Mouse (Mus musculus) olfactory bulb, adult 2 months (tissue): ENCODE measurements around the gene Mapkapk2.

ENCODE experiments used
- CTCF ChIP-seq: fragments of 200-500 bp; IDR thresholded peaks from 2 replicates; pipeline ENCODE4 v1.5.1; 2012; ENCODE audit warnings: low read depth, mild to moderate bottlenecking, low read length, moderate library complexity; ENCODE audit not compliant: insufficient read depth
- POLR2A ChIP-seq: fragments of 200-500 bp; IDR thresholded peaks from 2 replicates; pipeline ENCODE4 v1.6.1; 2012; ENCODE audit warnings: mild to moderate bottlenecking, low read depth, low read length, moderate library complexity; ENCODE audit not compliant: insufficient read depth

DNA sequence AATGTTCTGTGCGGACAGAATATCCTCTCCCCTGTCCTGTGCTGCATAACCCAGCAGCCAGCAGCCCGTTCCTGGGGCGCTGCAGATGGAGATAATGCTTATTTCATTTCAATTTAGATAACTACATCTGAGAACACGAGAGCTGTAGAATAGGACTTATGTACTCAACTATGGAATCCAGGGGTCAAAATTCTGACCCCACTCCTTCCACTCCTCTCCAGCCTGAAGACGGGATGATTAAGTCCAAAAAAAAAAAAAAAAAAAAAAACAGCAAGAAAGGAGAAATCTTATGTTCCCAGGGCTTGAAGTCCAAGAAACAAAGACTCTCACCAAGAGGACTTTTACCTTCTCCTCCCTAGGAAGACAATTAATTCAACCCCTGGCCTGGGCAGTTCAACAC is 14.5 kb downstream of the Mapkapk2 start:
- no peak for TF ChIP-seq POLR2A
- no peak for TF ChIP-seq CTCF
